Mouse (Mus musculus) thymus, adult 2 months (tissue): ENCODE data around the gene Pptc7. TPM values are rescaled to one million over a fixed set of nuclear protein-coding genes. Genes with fewer than 3 reads are reported as not detected.

ENCODE experiments used
- DNase-seq: peaks from one replicate; pipeline ENCODE4 v3.0.0; 2021
- H3K27ac ChIP-seq: fragments of 200-500 bp; 2 replicates; pipeline ENCODE4 v1.5.1; 2012; ENCODE audit warnings: low read length, control low read depth; ENCODE audit not compliant: control insufficient read depth, insufficient read depth
- H3K27me3 ChIP-seq: fragments of 200-500 bp; 2 replicates; pipeline ENCODE4 v1.6.1; 2012; ENCODE audit warnings: mild to moderate bottlenecking, low read length, moderate library complexity, mixed read lengths; ENCODE audit not compliant: control insufficient read depth, insufficient read depth
- H3K36me3 ChIP-seq: fragments of 200-500 bp; 2 replicates; pipeline ENCODE4 v1.6.1; 2012; ENCODE audit warnings: mild to moderate bottlenecking, low read length, moderate library complexity; ENCODE audit not compliant: control insufficient read depth, insufficient read depth
- H3K4me1 ChIP-seq: fragments of 200-500 bp; replicated peaks from 2 replicates; pipeline ENCODE4 v1.6.1; 2012; ENCODE audit warnings: low read length; ENCODE audit not compliant: control insufficient read depth, insufficient read depth
- H3K4me3 ChIP-seq: fragments of 200-500 bp; 2 replicates; pipeline ENCODE4 v1.5.1; 2012; ENCODE audit warnings: mild to moderate bottlenecking, low read length, control low read depth, moderate library complexity; ENCODE audit not compliant: control insufficient read depth, insufficient read depth
- CTCF ChIP-seq: fragments of 200-500 bp; IDR thresholded peaks from 2 replicates; pipeline ENCODE4 v1.5.1; 2012; ENCODE audit warnings: mild to moderate bottlenecking, control low read depth, low read length, moderate library complexity, borderline replicate concordance; ENCODE audit not compliant: control insufficient read depth, poor library complexity, insufficient read depth; ENCODE audit errors: extremely low read depth
- POLR2A ChIP-seq: fragments of 200-500 bp; IDR thresholded peaks from 2 replicates; pipeline ENCODE4 v1.6.1; 2012; ENCODE audit warnings: mild to moderate bottlenecking, low read length, control low read depth, moderate library complexity; ENCODE audit not compliant: control insufficient read depth, poor library complexity, insufficient read depth; ENCODE audit errors: extremely low read depth
- WGBS: fragments of 180-500 bp; shearing (Covaris S2); methylation state at CpG from one replicate; pipeline ENCODE4 v1.1.7; 2018; 5-methylcytosine and 5-hydroxymethylcytosine counted together
- polyA plus RNA-seq: library from polyadenylated mRNA; depleted of rRNA; stranded (reverse); fragments of >200 nt; gene quantifications from 2 replicates; pipeline ENCODE4 v1.2.3, GENCODE M21; 2012

Pptc7 gene
- polyA plus RNA-seq, 1 experiment, result 78.8 TPM

GRCm38 (mm10) chr5:122265942-122266341 is 18.2 kb upstream of the Pptc7 start:
- TF ChIP-seq CTCF (no peak), POLR2A (no peak)
- no peaks in the 10 kb centered on the region for H3K36me3 ChIP-seq
- H3K27ac ChIP-seq, result no peak overlapping the region
- H3K4me1 ChIP-seq, result peaks cover 10% of the 10 kb centered on the region
- DNase-seq, result no peak
- WGBS, result 97% methylated on average over 2 of the region's 2 CpGs
- H3K27me3 ChIP-seq, result no peaks in the 10 kb centered on the region
- no peak overlapping the region for H3K4me3 ChIP-seq

- TF ChIP-seq POLR2A (no peak), CTCF (no peak)
- Histone ChIP-seq H3K36me3 (no peaks in the 10 kb centered on the region), H3K27ac (no peak overlapping the region), H3K4me3 (no peak overlapping the region), H3K4me1 (peaks cover 6% of the 10 kb centered on the region), H3K27me3 (no peaks in the 10 kb centered on the region)
- 60% methylated on average over 7 of the region's 7 CpGs for WGBS
- DNase-seq, result no peak
These were observed 17.0 kb upstream of the Pptc7 start for GRCm38 (mm10) chr5:122267136-122267535.

GRCm38 (mm10) chr5:122267899-122268298 is 16.3 kb upstream of the Pptc7 start:
- 13% methylated on average over 5 of the region's 5 CpGs for WGBS

GRCm38 (mm10) chr5:122268858-122269604 is 15.1 kb upstream of the Pptc7 start:
- DNase-seq, result no peak
- TF ChIP-seq POLR2A (no peak), CTCF (no peak)
- H3K4me3 ChIP-seq, result no peak overlapping the region
- H3K4me1 ChIP-seq, result peaks cover 4% of the 10 kb centered on the region
- H3K27ac ChIP-seq, result no peak overlapping the region
- no peaks in the 10 kb centered on the region for H3K36me3 ChIP-seq
- no peaks in the 10 kb centered on the region for H3K27me3 ChIP-seq
- WGBS, result 83% methylated on average over 12 of the region's 12 CpGs

More at GRCm38 (mm10) chr5:122267899-122268298, 16.3 kb upstream of the Pptc7 start:
- Histone ChIP-seq H3K4me3 (no peak overlapping the region), H3K36me3 (no peaks in the 10 kb centered on the region), H3K27me3 (no peaks in the 10 kb centered on the region), H3K4me1 (peaks cover 4% of the 10 kb centered on the region), H3K27ac (no peak overlapping the region)
- peak; percentile 78 for DNase-seq
- no peak for TF ChIP-seq CTCF

- no peak overlapping the region for H3K4me3 ChIP-seq
- no peaks in the 10 kb centered on the region for H3K27me3 ChIP-seq
- H3K27ac ChIP-seq, result no peak overlapping the region
- H3K4me1 ChIP-seq, result peaks cover 13% of the 10 kb centered on the region
- DNase-seq, result no peak
- WGBS, result 83% methylated on average over 5 of the region's 5 CpGs
- TF ChIP-seq POLR2A (no peak), CTCF (no peak)
- H3K36me3 ChIP-seq, result no peaks in the 10 kb centered on the region
These were observed 11.3 kb upstream of the Pptc7 start for GRCm38 (mm10) chr5:122272821-122273220.

- H3K27ac ChIP-seq, result peak overlapping the region; percentile 51
- WGBS, result under 1% methylated on average over 5 of the region's 5 CpGs
- DNase-seq, result peak; percentile 89
These were observed 9.4 kb upstream of the Pptc7 start for GRCm38 (mm10) chr5:122274785-122275184.

GRCm38 (mm10) chr5:122278946-122279345 is 5.2 kb upstream of the Pptc7 start:
- no peak for TF ChIP-seq CTCF
- no peak overlapping the region for H3K27ac ChIP-seq
- no peaks in the 10 kb centered on the region for H3K36me3 ChIP-seq
- WGBS, result 97% methylated on average over 7 of the region's 7 CpGs
- no peak for DNase-seq
- H3K27me3 ChIP-seq, result no peaks in the 10 kb centered on the region
- peaks cover 19% of the 10 kb centered on the region for H3K4me1 ChIP-seq
- H3K4me3 ChIP-seq, result no peak overlapping the region

More at GRCm38 (mm10) chr5:122274785-122275184, 9.4 kb upstream of the Pptc7 start:
- H3K27me3 ChIP-seq, result no peaks in the 10 kb centered on the region
- peaks cover 13% of the 10 kb centered on the region for H3K4me1 ChIP-seq
- no peak for TF ChIP-seq POLR2A
- TF ChIP-seq CTCF, result no peak
- no peak overlapping the region for H3K4me3 ChIP-seq
- H3K36me3 ChIP-seq, result no peaks in the 10 kb centered on the region
